Mouse (Mus musculus) E14TG2a.4 (cell line): Measurements from ENCODE around the gene Ech1.

ENCODE experiments used
- H3K27me3 ChIP-seq: 2 replicates; pipeline ENCODE4 v1.6.1; 2014; ENCODE audit warnings: low read length, control low read depth; ENCODE audit not compliant: insufficient read depth
- H3K36me3 ChIP-seq: 2 replicates; pipeline ENCODE4 v1.6.1; 2014; ENCODE audit warnings: low read length, control low read depth; ENCODE audit not compliant: insufficient read depth
- H3K4me1 ChIP-seq: replicated peaks from 2 replicates; pipeline ENCODE4 v1.6.1; 2014; ENCODE audit warnings: low read depth, low read length, control low read depth
- H3K4me3 ChIP-seq: replicated peaks from 2 replicates; pipeline ENCODE4 v1.5.1; 2014; ENCODE audit warnings: mild to moderate bottlenecking, low read length
- H3K9me3 ChIP-seq: 2 replicates; pipeline ENCODE4 v1.6.1; 2014; ENCODE audit warnings: low read length, control low read depth
- CTCF ChIP-seq: conservative IDR thresholded peaks from 2 replicates; pipeline ENCODE4 v1.5.1; 2014; ENCODE audit warnings: low read length
- NANOG ChIP-seq: IDR thresholded peaks from 2 replicates; pipeline ENCODE4 v1.6.1; 2014; ENCODE audit warnings: borderline replicate concordance, low read length, mixed read lengths
- POU5F1 ChIP-seq: IDR thresholded peaks from 2 replicates; pipeline ENCODE4 v1.6.1; 2014; ENCODE audit warnings: low read length, borderline replicate concordance

Gene Ech1

DNA sequence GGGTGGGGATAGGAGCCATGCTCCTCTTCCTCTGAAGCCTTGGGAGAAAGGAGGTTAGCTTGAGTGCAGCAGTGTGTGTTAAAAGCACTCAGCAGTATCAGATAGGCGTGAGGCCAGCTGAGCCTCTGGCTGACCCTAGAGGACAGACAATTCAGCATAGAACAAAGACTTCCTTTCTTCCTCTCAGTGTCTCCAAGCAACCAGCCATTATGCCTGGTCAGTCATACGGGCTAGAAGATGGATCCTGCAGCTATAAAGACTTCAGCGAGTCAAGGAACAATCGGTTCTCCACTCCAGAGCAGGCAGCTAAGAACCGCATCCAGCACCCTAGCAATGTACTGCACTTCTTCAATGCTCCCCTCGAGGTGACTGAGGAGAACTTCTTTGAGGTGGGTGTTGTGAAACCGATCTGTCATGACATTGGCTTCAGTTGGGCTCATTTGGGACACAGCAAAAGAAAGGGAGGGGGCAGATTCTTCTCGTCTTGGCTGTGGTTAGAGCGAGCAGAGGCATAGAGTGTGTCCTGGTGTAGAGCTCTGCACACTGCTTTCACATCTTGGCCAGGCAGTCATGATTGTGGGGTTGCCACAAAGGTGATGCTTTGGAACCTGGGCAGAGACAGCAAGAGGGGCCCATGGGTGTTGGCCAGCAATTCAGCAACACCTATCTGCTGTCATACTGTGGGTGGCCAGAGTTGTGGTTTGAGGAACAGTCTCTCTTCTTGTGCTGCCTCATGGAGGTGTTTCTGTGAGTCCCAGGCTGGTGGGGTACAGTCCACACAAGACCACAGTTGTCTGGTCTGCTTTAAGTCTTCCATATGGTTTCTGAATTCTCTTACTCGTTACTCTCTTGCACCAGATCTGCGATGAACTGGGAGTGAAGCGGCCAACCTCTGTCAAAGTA lies 4.4 kb upstream of the Ech1 start:
- Histone ChIP-seq H3K4me1 (peaks cover 93% of the 10 kb centered on the region), H3K4me3 (no peak overlapping the region), H3K27me3 (no peaks in the 10 kb centered on the region), H3K9me3 (no peaks in the 10 kb centered on the region), H3K36me3 (peaks cover 78% of the 10 kb centered on the region)
- TF ChIP-seq NANOG: no peak
- no peak for TF ChIP-seq CTCF
- no peak for TF ChIP-seq POU5F1

DNA sequence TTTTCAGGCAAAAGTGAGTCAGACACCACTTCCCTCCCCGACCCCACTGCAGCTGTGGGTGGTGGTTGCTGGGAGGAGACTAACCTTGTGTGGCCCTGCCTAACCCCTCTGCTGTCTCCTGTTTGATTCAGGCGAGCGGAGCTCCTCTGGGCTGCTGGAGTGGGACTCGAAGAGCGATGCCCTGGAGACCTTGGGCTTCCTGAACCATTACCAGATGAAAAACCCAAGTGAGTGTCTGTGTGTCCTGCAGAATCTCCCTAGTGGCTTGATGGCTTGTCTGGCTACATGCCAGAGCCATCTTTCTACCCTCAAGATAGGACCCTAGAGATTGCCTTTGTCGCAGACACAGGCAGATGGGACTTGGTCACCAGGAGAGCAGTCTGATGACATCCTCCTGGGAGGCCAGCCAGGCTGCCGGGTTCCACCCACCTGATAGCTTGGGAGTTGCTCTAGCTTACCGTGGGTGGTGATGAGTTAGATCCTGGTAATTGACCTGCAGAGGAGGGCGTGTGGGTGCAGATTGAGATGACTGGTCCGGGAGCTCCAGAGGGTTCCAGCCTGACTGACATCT lies 3.7 kb upstream of the Ech1 start:
- peaks cover 93% of the 10 kb centered on the region for H3K4me1 ChIP-seq
- H3K36me3 ChIP-seq: peaks cover 73% of the 10 kb centered on the region
- H3K4me3 ChIP-seq: no peak overlapping the region
- H3K9me3 ChIP-seq: no peaks in the 10 kb centered on the region
- H3K27me3 ChIP-seq: no peaks in the 10 kb centered on the region
- TF ChIP-seq CTCF (no peak), NANOG (no peak), POU5F1 (no peak)

DNA sequence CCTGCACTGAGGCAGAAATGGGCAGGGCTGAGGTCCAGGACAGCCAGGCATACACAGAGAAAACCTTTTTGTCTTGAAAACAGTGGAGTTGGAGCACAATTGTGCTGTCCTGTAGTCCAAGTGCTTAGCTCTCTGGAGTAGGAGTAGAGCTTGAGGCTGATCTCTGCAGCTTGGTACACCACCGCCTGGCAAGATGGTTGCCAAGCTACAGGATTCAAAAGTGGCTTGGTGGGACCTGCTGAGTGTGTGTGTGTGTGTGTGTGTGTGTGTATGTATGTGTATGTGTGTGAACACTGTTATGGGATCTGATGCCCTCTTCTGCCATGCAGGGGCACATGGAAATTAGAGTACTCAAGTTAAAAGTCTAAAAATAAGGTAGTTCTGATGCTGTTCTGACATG lies 2.5 kb upstream of the Ech1 start:
- Histone ChIP-seq H3K4me3 (no peak overlapping the region), H3K4me1 (peaks cover 84% of the 10 kb centered on the region), H3K27me3 (no peaks in the 10 kb centered on the region), H3K9me3 (no peaks in the 10 kb centered on the region), H3K36me3 (peaks cover 66% of the 10 kb centered on the region)
- TF ChIP-seq POU5F1 (no peak), NANOG (no peak), CTCF (no peak)

DNA sequence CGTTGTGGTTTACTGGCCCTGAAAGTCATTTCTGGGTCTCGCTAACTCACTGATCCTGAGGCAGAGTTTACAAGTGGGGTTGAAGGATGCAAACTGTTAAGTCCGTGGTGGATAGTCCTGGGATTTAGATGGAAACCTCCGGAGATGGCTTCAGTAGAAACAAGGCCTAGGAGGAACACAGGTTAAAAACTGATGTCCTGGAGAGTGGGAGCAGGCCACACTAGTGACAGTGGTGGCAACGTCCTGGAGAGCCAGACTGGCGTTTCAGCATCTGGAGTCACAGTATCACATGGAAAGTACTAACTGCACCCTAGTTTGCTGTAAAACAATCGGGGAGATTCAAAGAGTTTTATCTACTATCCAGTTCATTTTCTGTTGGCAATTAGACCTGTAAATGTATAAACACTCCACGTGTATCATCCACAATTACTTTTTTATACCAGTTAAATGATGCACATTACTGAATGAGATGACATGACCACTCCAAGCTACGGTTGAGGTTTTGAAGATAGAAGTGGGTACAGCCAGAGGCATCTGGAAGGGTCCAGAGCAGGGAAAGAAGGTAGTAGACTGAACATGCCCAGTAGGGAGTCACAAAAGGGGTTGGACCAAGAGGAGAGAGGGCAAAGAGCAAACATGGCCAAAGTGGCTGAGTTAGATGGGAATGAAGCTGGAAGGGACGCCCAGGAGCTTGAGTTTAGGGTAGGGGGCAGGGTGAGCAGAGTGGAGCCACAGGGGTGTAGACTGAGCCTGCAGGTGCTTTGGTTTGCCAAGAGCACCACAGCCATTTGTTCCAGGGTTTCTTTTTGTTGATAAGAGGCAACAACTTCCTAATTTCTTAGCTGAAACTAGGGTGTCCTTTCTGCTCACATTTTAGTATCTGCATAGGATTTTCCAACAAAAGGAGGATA lies 1.8 kb upstream of the Ech1 start:
- TF ChIP-seq POU5F1: no peak
- TF ChIP-seq NANOG: no peak
- TF ChIP-seq CTCF: no peak
- Histone ChIP-seq H3K36me3 (peaks cover 66% of the 10 kb centered on the region), H3K27me3 (no peaks in the 10 kb centered on the region), H3K4me1 (peaks cover 77% of the 10 kb centered on the region), H3K9me3 (no peaks in the 10 kb centered on the region), H3K4me3 (no peak overlapping the region)

DNA sequence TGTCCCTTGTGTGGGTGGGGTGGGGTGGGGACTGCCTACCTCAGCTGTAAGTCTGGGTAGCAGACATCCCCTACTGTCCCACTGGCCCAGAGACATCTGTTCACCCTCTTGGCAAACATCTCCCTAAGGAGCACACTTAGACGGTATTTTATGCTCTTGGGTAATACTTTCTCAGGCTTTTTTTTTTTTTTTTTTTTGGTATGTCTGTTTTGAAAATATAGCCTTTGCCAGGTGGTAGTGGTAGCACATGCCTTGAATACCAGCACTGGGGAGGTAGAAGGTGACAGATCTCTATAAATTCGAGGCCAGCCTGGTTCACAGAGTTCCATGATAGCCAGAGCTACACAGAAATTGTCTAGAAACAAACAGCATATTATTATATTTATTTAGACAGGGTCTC lies 1.1 kb upstream of the Ech1 start:
- TF ChIP-seq CTCF (no peak), NANOG (no peak), POU5F1 (no peak)

DNA sequence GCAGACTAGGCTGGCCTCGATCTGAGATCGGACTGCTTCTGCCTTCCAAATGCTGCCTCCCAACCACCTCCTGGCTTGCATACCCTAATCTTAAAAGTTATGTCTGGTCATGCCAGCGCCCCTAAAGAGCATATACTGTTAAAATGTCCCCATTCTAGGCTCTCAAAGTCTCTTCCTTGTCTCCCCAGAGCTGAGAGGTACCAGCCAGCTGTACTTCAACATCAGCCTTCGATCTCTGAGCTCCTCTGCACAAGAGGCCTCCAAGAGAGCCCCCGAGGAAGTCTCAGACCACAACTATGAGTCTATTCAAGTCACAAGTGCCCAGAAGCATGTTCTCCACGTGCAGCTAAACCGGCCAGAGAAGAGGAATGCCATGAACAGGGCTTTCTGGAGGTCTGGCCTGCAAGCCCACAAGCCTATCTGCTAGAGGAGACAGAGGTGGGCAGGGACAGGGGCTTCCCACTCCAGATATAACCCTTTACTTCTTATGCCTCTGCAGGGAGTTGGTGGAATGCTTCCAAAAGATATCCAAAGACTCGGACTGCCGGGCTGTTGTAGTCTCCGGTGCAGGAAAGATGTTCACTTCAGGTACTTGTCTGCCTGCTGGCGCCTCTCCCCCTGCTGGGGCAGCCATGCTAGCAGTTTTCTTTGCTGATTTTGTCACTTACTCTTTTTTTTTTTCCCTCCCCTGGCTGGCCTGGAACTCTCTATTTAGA lies 827 bp downstream of the Ech1 start:
- H3K4me3 ChIP-seq: peak overlapping the region; percentile 76
- H3K9me3 ChIP-seq: peaks cover 5% of the 10 kb centered on the region
- no peaks in the 10 kb centered on the region for H3K27me3 ChIP-seq
- peaks cover 60% of the 10 kb centered on the region for H3K36me3 ChIP-seq
- peaks cover 60% of the 10 kb centered on the region for H3K4me1 ChIP-seq
- TF ChIP-seq POU5F1: no peak
- TF ChIP-seq CTCF: 0 out of 2 replicates have a peak, but pooled peaks have one; percentile 11

More for the DNA sequence above, 1.1 kb upstream of the Ech1 start:
- no peaks in the 10 kb centered on the region for H3K27me3 ChIP-seq
- H3K9me3 ChIP-seq: no peaks in the 10 kb centered on the region
- H3K4me3 ChIP-seq: no peak overlapping the region
- peaks cover 71% of the 10 kb centered on the region for H3K4me1 ChIP-seq
- peaks cover 64% of the 10 kb centered on the region for H3K36me3 ChIP-seq

DNA sequence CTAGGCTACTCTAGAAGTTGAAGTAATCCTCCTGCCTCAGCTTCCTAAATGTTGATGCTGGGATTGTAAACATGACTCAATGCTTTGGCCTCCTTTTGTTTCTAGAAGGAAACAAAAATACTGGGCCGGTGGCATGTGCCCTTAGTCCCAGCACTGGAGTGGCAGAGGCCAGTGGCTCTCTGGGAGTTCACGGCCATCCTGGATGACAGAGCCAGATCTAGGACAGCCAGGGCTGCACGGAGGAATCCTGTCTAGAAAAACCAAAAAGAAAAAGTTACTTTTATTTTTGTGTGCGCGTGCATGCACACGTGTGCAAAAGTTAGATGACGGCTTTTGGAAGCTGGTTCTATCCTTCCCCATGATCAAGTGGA lies 1.4 kb downstream of the Ech1 start:
- Histone ChIP-seq H3K4me3 (peak overlapping the region; percentile 76), H3K9me3 (peaks cover 5% of the 10 kb centered on the region), H3K36me3 (peaks cover 60% of the 10 kb centered on the region), H3K27me3 (no peaks in the 10 kb centered on the region), H3K4me1 (peaks cover 60% of the 10 kb centered on the region)
- TF ChIP-seq POU5F1 (no peak), NANOG (no peak), CTCF (no peak)

DNA sequence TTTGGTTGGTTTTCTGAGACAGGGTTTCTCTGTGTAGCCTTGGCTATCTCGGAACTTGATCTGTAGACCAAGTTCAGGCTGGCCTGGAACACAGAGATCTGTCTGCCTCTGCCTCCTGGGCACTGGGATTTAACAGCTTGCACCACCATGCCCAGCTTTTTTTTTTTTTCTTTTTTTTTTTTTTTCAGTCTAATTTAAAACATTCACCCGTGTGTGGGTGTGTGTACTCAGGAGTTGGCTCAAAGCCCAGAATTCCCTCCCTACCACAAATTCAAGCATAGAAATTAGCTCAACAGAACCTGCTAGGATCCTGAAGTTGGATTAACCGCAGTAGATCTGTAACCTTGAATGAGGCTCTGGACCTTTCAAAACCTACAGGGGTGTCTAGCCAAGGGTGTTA lies 2.3 kb downstream of the Ech1 start:
- TF ChIP-seq POU5F1 (no peak), NANOG (no peak), CTCF (no peak)
- no peak overlapping the region for H3K4me3 ChIP-seq
- peaks cover 60% of the 10 kb centered on the region for H3K4me1 ChIP-seq
- peaks cover 59% of the 10 kb centered on the region for H3K36me3 ChIP-seq
- peaks cover 5% of the 10 kb centered on the region for H3K9me3 ChIP-seq
- H3K27me3 ChIP-seq: no peaks in the 10 kb centered on the region
